Mouse (Mus musculus) bone marrow, adult 2 months (tissue): ENCODE measurements at regions not wholly inside any gene's neighbourhood (a gene's known extent, or its start where the extent isn't known, plus 50 kb on each side); places are given as distances from the start of the nearest gene placed in this dataset.

ENCODE experiments used
- H3K27ac ChIP-seq: fragments of 200-500 bp; 2 replicates; pipeline ENCODE4 v1.5.1; 2012; ENCODE audit warnings: low read depth, mild to moderate bottlenecking, control low read depth, inconsistent platforms, low read length; ENCODE audit not compliant: control insufficient read depth, poor library complexity, insufficient read depth
- H3K4me1 ChIP-seq: fragments of 200-500 bp; 2 replicates; pipeline ENCODE4 v1.6.1; 2011; ENCODE audit warnings: low read length; ENCODE audit not compliant: control insufficient read depth, insufficient read depth
- H3K4me3 ChIP-seq: fragments of 200-500 bp; replicated peaks from 2 replicates; pipeline ENCODE3; 2011; ENCODE audit warnings: mild to moderate bottlenecking, low read depth, low read length, control low read depth; ENCODE audit not compliant: control insufficient read depth
- CTCF ChIP-seq: fragments of 200-500 bp; IDR thresholded peaks from 2 replicates; pipeline ENCODE4 v1.5.1; 2011; ENCODE audit warnings: low read length, control low read depth; ENCODE audit not compliant: control insufficient read depth, insufficient read depth
- POLR2A ChIP-seq: fragments of 200-500 bp; IDR thresholded peaks from 2 replicates; pipeline ENCODE4 v1.6.1; 2011; ENCODE audit warnings: low read depth, mild to moderate bottlenecking, control low read depth, low read length, borderline replicate concordance; ENCODE audit not compliant: control insufficient read depth
- WGBS: fragments of 180-500 bp; shearing (Covaris S2); methylation state at CpG from one replicate; pipeline ENCODE4 v1.1.7; 2018; 5-methylcytosine and 5-hydroxymethylcytosine counted together

- Histone ChIP-seq H3K4me1 (no peaks in the 10 kb centered on the region), H3K27ac (no peak overlapping the region), H3K4me3 (no peak overlapping the region)
- no peak for TF ChIP-seq CTCF
- no peak for TF ChIP-seq POLR2A
- 73% methylated on average over 5 of the region's 5 CpGs for WGBS
Observed at GRCm38 (mm10) chr4:45582496-45582895, 50.2 kb upstream of the Shb start.
